Mouse (Mus musculus) brain, embryonic 18.5 days (tissue): ENCODE data around the gene Gm44579.

Experiments used
- DNase-seq: peaks from one replicate; pipeline ENCODE4 v3.0.0-alpha.2; 2012; ENCODE audit warnings: low read depth, low spot score

The Gm44579 gene

DNA sequence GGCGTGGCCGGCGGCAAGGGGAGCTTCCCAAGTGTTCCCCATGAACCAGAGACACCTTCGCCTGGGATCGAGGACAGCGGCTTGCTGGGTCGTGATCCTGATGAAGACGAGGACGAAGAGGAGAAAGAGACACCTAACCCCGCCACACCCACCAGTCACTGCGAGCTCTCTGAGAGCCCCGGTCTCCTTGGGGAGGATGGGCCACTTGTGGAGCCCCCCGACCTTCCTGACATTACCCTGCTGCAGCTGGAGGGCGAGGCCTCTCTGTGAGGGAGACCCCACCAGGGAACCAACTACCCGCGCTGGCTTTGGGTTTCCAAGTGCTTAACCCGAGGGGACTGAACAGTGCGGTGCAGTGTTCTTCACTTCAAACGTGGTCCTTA lies 52.2 kb downstream of the Gm44579 start:
- DNase-seq: no peak

DNA sequence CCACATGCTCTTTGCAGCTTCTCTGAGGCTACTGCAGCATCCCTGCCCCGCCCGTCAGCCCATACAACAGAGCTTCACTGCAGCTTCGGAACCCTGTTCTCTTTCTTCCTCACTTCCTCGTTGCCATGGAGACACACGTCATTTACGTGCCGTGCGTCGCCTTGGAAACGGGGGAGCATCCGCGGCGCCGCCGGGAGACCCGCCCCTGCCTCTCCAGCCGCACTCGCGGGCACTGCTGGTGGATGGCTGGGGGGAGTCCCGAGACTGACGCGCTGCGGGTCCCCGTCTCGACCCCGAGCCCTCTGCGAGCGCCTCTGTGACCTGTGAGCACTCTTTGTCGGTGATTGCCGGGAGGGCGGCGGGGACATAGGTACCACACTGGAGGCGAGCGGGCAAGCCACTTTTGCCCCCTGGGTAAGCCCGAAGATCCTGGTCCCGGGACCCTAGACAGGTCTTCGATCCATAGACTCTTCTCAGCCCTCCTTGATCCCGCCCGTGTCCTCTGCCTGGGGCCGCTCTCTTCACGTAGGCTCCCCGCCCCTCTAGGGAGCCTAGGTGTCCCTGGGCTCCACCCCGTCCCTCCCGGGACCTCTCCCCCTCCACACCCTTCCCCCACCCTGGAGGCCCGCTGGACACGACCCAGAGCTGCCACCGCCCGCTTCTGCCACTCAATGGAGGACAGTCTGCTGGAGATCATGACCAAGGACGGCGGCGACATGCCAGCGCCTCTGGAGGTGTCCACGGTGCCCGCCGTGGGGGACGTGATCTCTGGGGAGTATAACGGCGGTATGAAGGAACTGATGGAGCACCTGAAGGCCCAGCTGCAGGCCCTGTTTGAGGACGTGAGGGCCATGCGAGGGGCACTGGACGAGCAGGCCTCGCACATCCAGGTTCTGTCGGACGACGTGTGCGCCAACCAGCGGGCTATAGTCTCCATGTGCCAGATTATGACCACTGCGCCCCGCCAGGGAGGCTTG lies 52.8 kb downstream of the Gm44579 start:
- peak; percentile 95 for DNase-seq

DNA sequence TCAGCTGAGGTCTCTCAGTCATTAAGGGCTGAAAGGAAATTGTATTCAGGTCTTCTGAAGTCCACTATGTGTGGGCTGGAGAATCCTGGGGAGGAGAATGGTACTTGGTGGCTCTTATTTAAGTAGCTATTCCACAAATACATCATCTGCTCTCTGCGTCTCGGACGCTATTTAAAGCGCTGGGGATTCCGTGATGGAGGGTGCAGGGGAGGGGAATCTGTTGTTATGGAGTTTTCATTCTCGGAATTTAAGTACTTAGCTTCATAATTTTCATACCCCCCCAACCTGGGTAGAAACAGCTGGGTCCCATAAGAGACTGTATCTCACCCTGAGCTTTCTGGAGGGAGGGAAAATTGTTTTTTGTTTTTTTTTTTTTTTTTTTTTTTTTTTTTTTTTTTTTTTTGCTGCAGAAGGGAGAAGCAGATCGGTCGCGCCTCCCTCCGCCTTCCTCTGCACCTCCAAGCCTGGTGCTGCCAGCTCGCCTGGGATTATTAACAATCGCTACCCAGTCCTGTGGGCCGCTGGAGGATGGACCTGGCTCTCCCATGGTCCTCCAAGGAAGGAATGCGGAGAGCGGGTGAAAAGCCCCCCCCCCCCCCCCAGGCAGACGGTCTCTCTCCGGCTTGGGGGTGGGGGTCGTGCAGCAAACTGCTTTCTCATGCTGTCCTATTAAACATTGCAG lies 53.7 kb downstream of the Gm44579 start, which contains the start of gene Ccdc184:
TSS of gene Ccdc184 (plus strand) at position 196 of the 682 bp plus-strand sequence.
- DNase-seq: no peak

DNA sequence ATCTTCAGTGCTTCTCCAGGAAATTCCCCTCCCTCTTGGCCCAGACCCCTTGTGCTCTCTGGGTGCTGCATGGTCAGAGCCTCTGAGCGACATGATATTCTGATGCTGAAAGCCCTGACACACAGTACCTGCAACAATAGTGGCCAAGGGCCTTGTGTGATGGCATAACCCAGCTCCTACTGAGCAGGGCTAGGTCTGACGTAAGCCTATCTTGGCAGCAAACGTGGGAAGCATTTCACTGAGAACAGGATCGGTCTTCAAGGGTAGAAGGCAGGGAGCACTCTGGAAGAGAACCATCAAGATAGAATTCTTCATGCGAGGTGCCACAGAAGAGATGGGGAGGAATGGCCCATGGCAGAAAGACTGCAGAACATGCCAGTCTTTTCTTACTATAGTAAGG lies 55.3 kb downstream of the Gm44579 start, which contains the start of gene Asb8:
TSS of gene Asb8 (minus strand) at position 101 of the 400 bp plus-strand sequence.
- no peak for DNase-seq

DNA sequence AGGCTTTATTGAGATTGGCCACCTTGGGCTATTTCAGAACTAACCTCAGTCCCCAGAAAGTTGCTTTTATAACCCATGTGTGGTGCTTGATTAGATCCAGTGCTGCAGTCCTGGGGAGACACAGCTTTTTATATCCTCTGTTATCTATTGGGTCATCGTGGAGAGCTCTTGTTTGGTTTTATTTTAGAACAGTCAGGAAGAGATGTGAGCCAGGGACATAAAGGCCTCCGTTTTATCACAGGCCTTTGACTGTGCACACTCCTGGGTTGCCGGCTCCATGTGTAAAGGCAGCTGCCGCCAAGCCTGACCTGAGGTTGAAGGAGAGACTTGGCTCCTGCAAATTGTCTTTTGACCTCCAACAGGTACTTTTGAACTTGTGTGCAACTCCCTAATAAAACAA lies 58.2 kb downstream of the Gm44579 start:
- no peak for DNase-seq

DNA sequence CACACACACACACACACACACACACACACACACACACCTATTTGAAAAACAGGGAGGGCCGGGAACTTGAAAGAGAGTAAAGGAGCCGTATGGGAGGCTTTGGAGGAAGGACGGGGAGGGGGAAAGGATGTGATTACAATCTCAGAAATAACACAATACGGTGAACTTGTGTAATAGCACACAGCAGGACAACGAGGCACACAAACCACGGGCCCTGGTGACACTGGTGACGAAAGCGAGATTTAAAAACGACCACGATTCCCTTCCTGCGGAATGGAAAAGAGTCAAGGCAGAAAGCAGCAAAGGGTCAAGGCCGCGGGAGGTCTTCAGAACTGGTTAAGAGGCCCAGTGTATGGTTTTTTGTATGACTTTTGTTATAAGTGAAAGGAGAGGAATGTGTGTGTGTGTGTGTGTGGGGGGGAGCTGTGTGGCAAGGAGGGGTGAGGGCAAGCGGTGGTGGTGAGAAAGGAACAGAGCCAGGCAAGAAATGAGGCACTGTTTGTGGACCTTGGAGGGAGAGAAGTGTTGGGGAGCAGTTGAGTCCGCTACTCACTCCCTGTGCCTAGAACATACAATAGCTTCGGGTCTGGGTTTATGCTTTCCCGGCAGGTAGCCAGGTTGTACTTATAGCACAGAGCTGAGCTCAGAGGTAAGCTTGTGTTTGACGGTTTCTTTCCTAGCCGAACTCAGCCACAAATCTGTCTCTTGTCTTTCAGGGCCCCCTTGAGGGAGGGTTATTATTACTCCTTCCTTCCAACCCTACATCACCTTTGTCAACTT lies 59.6 kb downstream of the Gm44579 start:
- no peak for DNase-seq

DNA sequence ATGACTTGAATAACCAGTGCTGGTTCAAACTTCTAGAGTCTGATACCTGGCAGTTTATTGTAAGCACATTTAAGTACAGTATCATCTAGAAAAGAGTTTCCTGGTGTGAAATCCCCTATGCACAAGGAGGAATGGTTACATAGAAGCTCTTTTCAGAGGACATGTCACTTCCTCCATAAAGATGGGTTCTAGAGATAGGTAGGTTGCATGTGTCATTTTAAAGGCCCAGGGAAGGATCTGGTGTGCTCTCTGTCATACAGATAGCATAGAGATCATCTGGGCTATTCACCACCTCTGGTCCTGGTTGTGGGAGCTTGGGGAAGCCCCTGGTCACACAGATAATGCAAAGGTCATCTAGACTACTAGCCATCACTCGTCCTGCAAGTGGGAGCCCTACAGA lies 63.5 kb downstream of the Gm44579 start:
- DNase-seq: no peak

DNA sequence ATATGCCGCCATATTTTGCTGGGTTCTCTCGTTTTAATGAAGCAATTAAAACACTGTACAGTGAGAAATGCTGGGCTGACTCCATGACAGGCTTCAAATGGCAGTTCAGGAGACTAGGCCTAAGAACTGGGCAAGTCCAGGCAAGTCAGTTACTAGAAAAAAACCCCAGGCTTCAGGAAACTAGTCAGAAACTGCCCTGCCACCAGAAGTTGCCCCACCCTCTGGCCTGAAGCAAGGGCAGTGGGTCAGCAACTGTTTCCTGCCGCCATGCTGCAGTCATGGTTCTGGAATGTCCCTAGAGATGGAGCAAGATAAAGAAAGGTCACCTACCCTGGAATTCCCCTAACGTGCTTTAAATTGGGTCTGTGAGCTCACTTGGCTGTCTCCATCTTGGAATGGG lies 64.8 kb downstream of the Gm44579 start:
- no peak for DNase-seq

DNA sequence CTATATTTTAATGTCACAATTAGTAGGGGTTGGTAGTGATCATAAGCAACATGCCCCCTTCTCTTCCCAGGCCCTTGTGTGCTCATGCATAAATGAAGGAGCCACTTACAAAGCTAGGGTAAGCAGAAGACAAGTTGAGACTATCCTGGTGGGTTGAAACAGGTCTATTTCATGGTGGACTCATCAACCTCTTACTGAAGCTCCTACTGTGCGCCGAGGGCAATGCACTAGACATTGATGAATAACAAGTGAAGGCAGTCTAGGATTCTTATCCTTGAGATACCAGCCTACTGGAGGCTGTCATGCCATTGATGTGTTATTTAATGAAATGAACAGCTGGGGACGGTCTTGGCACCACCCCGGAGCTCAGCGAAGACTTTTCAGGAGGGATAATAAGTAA lies 65.5 kb downstream of the Gm44579 start:
- DNase-seq: no peak

DNA sequence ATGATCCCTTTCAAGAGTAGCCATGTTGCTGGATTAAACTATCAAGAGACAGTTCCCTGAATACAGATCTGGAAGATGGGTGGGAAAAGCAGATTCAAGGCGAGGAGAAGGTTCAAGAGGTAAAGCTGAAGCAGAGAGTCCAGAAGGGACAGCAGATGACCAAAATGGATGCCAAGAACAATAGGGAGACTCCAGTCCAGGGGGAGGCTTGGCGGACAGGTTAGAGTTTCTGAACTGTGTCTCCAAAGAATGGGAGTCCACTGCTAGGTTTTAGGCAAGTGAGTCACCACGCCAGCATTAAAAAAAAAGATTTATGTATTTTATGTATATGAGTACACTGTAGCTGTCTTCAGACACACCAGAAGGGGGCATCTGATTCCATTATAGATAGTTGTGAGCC lies 66.1 kb downstream of the Gm44579 start:
- DNase-seq: no peak

DNA sequence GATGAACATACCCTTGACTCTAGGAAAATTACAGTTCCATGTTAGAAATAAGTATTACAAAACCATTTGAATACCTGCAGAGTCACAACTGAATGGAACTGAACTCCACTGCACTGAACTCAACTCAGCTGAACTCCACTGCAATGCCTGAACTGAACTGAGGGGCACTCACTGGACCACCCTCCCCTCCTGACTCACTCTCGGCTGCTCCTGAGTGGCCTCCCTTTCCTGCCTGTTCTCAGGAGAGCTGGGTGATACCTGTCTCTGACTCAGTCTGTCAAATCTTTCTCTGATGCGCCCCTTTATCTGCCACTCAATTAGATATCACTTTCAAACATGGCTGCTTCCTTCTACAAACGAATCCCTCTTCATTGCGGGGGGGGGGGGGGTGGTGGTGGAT lies 66.6 kb downstream of the Gm44579 start:
- no peak for DNase-seq

DNA sequence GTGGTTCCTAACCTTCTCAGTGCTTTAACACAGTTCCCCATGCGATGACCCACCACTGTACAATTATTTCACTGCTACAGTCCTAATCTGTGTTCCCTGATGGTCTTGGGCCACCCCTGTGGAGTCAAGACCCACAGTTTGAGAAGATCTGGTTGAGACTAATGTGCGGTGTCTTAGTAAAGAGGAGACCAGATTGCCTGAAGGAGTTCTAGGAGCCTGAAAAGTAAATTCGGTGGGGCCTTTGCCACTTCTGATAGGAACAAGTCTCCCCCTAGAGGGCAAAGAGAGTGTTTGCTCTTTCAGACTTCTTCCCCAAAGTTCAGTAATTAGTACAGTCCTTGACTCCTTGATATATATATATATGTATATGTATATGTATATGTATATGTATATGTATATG lies 67.2 kb downstream of the Gm44579 start:
- DNase-seq: peak; percentile 34

DNA sequence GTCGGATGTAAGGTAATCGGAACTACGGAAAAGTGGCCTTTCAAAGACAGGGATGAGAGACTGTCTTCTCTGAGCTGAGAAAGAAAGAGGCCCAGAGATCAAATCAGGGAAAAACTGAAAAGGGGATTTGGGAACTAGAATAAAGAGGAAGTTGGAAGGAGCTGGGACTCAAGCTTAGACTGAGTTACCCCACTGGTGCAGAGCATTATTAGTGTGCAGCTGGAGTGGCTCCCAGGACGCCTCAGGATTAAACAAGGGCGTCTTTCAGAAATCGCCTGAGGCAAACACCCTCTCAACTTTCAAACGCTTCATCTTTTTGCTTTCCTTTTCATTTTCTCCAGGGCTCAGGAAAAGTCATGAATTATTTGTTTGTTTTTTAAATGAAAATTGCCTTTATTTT lies 67.9 kb downstream of the Gm44579 start:
- DNase-seq: no peak

DNA sequence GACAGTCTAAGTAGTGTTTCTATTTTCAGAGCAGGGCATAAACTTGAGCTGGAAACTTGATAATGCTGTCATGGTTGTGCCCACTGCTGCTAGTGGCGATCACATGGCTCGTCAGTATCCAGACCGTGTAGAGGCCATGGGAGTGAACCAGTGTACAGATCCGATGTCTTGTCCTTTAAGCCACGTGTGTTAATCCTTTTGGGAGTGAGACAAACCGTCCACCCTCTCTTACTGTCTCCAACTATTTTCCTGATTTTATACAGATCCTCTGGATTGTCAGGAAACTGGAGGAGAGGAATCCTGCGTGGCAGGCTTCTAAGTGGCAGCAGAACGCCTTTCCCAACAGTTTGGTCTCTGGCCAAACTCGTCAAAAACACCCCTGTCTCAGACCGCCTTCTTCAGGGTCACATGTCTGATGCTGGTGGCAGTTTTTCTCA lies 71.6 kb downstream of the Gm44579 start:
- no peak for DNase-seq

DNA sequence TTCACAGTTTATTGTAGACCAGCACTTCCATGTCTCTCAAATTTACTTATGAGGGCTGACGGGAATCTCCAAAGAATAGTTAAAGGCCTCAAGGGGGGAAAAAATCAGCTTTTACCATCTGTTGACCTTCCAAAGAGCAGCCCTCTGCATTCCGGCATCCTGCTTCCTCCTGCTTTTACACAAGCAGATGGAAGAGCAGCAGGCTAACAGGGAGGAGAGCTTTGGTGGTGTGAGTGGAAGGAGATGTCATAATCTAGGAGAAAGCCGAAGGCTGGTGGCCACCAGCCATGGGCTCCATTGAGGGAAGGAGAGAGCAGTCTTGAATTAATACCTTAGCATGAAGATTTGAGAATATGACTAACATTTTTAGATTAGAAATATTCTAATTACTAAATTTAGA lies 72.4 kb downstream of the Gm44579 start:
- no peak for DNase-seq

DNA sequence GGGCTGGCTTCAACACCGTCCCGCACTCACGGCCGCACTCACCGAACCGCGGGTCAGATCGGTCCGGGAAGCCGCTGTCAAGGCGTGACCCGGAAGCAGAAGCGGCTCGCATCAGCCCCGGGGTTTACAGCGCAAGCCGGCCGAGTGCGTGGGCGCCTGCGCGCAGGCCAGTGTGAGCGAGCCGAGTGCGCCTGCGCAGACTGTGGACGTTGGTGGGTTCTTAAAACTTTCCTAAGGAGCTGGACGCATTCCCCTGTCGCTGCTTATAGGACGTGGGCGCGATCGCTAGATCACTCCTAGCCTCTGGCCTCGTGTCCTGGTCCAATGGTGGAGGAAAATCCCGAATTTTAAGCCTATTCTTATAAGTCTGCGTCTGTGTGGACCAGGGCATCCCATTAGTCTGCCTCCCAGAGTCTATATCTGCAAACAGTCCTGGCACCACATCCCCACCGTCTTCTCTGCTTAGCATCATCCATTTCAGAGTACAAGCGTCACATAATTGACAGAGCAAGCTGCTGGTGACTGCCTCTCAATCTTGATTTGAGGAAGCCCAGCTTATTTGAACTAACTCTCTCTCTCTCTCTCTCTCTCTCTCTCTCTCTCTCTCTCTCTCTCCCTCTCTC lies 75.1 kb downstream of the Gm44579 start:
- DNase-seq: peak; percentile 82

DNA sequence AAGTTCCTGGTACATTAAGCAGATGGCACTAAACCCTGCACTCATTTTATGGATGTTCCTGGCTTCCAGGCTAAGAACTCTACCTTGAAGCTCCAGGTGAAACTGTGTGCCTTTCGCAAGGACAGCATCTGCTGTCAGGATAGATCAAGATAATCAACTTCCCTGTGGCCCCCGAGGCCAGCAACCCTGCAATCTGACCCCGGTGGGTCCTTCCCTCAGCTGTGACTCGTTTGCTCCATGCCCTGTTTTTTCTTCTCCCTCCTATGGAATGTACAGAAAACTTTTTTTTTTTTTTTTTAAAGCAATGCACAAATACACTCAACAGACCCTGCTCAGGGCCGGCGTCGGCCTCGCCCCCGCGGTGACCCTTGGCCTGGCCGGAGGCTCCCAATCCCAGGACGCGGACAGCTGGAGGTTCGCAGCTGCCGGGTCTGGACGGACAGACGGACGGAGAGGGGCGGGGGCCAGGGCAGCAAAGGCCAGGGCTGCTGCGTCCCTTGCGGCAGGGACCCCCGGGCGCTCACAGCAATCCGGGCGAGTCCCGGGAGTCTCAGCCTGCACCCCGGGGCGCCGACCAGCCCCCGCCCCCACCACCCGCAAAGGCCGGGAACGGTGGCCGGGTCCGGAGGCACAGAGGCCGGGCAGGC lies 75.8 kb downstream of the Gm44579 start:
- DNase-seq: no peak

DNA sequence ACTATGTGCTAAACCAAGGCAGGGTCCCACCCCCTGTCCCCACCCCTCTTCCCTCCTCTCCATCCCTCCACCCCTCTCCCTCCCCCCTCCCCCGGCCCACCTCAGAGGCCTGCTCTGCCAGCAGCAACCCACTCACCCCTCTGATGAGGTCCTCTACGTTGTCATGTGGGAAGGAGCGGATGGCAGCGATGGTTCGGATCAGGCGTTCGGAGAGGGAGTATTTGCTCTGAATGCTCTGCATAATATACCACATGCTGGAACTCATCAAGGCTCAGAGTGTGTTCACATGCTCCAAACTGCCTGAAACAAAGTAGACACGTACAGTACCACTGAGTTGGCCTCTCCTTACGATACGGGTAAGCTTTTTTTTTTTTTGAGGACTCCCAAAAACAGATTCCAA lies 78.3 kb downstream of the Gm44579 start:
- DNase-seq: no peak

DNA sequence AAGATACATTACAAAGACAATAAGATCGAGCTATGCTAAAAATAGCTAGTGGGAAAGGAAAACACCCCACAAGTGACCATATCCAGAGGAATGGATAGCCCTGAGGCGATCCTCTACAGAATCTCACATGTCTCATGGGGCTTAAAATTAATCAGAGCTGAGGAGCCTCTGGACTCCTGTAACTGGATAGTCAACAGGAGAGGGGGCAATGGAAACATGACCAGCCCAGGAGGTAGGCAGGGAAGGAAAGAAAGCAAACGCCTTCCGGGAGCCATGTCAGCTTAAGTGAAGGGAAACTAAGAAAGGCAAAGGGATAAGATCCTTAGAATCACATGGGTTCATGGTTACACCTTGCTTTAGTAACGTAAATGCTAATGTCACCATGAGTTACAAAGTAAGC lies 80.0 kb downstream of the Gm44579 start:
- no peak for DNase-seq

DNA sequence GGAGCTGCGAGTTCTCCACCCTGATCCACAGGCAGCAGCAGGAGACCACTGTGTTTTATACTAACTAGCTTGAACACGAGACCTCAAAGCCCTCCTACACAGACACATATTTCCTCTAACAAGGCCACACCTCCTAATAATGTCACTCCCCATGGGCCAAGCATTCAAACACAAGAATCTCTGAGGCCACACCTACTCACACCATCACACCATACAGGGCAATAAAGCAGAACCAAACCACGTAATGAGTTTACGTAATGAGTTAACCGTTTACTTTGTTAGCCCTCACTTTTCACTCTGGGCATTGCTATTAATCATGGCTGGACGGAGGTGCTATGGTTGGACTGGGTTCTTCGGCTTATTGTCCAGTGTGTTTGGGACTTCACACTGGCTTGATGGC lies 81.0 kb downstream of the Gm44579 start:
- no peak for DNase-seq

DNA sequence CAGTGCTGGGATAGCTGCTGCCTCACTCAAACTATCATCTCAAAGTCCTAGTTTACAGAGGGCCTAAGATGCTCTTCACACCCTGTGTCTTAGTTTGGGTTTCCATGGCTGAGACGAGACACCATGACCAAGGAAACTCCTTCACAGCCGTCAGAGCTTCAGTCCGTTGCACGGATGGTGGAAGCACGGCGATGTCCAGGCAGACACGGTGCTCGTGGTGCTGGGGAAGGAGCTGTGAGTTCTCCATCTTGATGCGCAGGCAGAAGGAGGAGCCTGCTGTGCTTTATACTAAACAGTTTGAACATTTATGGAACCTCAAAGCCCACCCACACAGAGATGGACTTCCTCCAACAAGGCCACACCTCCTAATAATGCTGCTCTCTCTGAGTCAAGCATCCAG lies 83.9 kb downstream of the Gm44579 start:
- no peak for DNase-seq
